Comparison of ENCODE assay signal across 18 mouse cellular contexts in genomic region chr8:120642031-120642662, GRCm38 (mm10). TPM values are rescaled to one million over a fixed set of nuclear protein-coding genes. Genes with fewer than 3 reads are reported as not detected.
DNase-seq lines count a peak whose midpoint lies in the region; ATAC-seq and TF ChIP-seq lines count a peak whose summit lies in the region.
"Had no signal": no experiment of that assay in that cellular context is flagged by ENCODE, and none has a peak within 500 bp of the region (broad histone marks: within the 10 kb centered on the region; RNA-seq: fewer than 3 reads in every experiment).

No protein-coding gene starts in this region.

- ATAC-seq in forebrain, postnatal 0 days = no peak
- no peak for ATAC-seq in forebrain, embryonic 13.5 days
- ATAC-seq in monocyte, adult 5-6 weeks (replicated peaks; ENCODE audit: insufficient number of reproducible peaks, low FRiP score, low TSS enrichment, poor library complexity, severe bottlenecking) = no peak
- ATAC-seq: intestine, embryonic 15.5 days had no signal

- no peak overlapping the region for H3K27ac ChIP-seq in forebrain, postnatal 0 days (ENCODE audit: low read depth, low read length)
- no peak overlapping the region for H3K27ac ChIP-seq in forebrain, embryonic 13.5 days
- H3K27ac ChIP-seq in left cerebral cortex, adult 2 months = no peak overlapping the region
- H3K27ac ChIP-seq: intestine, embryonic 15.5 days had no signal

- intact Hi-C loops in left cerebral cortex, adult 2 months (cut with DNase I) = no loop called here

- 0 out of 2 replicates have a peak, but pooled peaks have one; percentile 4 for TF ChIP-seq CTCF in forebrain, postnatal 0 days (IDR thresholded peaks at IDR 0.05; ENCODE audit: low read depth)
- peak; percentile 2; the same call in 1 of the 2 replicates for TF ChIP-seq CTCF in left cerebral cortex, adult 2 months (IDR thresholded peaks at IDR 0.05)

- no peaks in the 10 kb centered on the region for H3K4me1 ChIP-seq in forebrain, postnatal 0 days (ENCODE audit: insufficient read depth)
- peaks cover 7% of the 10 kb centered on the region; the same call in 1 of the 2 replicates for H3K4me1 ChIP-seq in forebrain, embryonic 13.5 days
- H3K4me1 ChIP-seq: intestine, embryonic 15.5 days had no signal

- H3K4me3 ChIP-seq in forebrain, postnatal 0 days (ENCODE audit: low read depth, low read length) = no peak overlapping the region
- no peak overlapping the region for H3K4me3 ChIP-seq in forebrain, embryonic 13.5 days
- no peak overlapping the region for H3K4me3 ChIP-seq in left cerebral cortex, adult 2 months
- H3K4me3 ChIP-seq: erythroblast, embryonic 14.5 days; intestine, embryonic 15.5 days had no signal

- H3K4me2 ChIP-seq in forebrain, postnatal 0 days (ENCODE audit: low read depth) = no peak overlapping the region
- H3K4me2 ChIP-seq in forebrain, embryonic 13.5 days = no peak overlapping the region
- H3K4me2 ChIP-seq: intestine, embryonic 15.5 days had no signal

- H3K9ac ChIP-seq in forebrain, postnatal 0 days = no peak overlapping the region
- H3K9ac ChIP-seq in forebrain, embryonic 13.5 days = no peak overlapping the region
- H3K9ac ChIP-seq: intestine, embryonic 15.5 days had no signal

- H3K9me3 ChIP-seq in forebrain, postnatal 0 days (ENCODE audit: low read length) = no peaks in the 10 kb centered on the region
- H3K9me3 ChIP-seq in forebrain, embryonic 13.5 days (replicated peaks) = no peaks in the 10 kb centered on the region
- H3K9me3 ChIP-seq: intestine, embryonic 15.5 days had no signal

- no peak for DNase-seq in forebrain, postnatal 0 days
- DNase-seq in left cerebral cortex, adult 2 months (ENCODE audit: extremely low spot score in 1 of 2, low spot score in 2 of 2) = no peak
- DNase-seq in left cerebral cortex, adult 9 months (ENCODE audit: low spot score in 2 of 2) = no peak
- peak; percentile 43 for DNase-seq in 416B (ENCODE audit: low read depth)
- DNase-seq in R1 (ENCODE audit: low read depth, low spot score) = peak; percentile 73
- no peak for DNase-seq in adrenal gland, adult (ENCODE audit: inconsistent age in 2 of 2, low spot score in 1 of 2)
- DNase-seq: B cell, adult 2 months; cerebellum, postnatal 10 days; kidney, postnatal 25 days; lung, postnatal 10 days; right cerebral cortex, postnatal 25 days; thymus, postnatal 36 days had no signal

- H3K27me3 ChIP-seq in forebrain, postnatal 0 days (ENCODE audit: insufficient read depth, low read length) = no peaks in the 10 kb centered on the region
- H3K27me3 ChIP-seq in forebrain, embryonic 13.5 days = no peaks in the 10 kb centered on the region
- H3K27me3 ChIP-seq: intestine, embryonic 15.5 days had no signal

- WGBS in forebrain, postnatal 0 days = 84% methylated on average over 10 of the region's 10 CpGs
- 77% methylated on average over 10 of the region's 10 CpGs for WGBS in forebrain, embryonic 13.5 days

- no peaks in the 10 kb centered on the region for H3K36me3 ChIP-seq in forebrain, postnatal 0 days (ENCODE audit: insufficient read depth)
- H3K36me3 ChIP-seq in forebrain, embryonic 13.5 days (ENCODE audit: poor library complexity, severe bottlenecking) = no peaks in the 10 kb centered on the region
- H3K36me3 ChIP-seq: intestine, embryonic 15.5 days had no signal

RNA-seq across cellular contexts. Expression of gene 1190005I06Rik, which starts 5.3 kb away (rescaled TPM):
- total RNA-seq in forebrain, postnatal 0 days (2014; rRNA removed) = 18.5 and 25.9 TPM in 2 replicates
- polyA plus RNA-seq in forebrain, postnatal 0 days (2015; fragmentation: Nextera tagmentation; extraction: Ambion mirVana) = 21.7 and 22.7 TPM in 2 replicates
- 3.7 and 4.5 TPM in 2 replicates for polyA plus RNA-seq in forebrain, embryonic 13.5 days (2015; fragmentation: Nextera tagmentation; extraction: Ambion mirVana)
- total RNA-seq in left cerebral cortex, adult 2 months (2021) = 10 to 100 TPM; 11.3 to 11.5 TPM
- not detected in 3 replicates for total RNA-seq in monocyte, adult 5-6 weeks (2017)
- total RNA-seq: granulocyte monocyte progenitor cell, adult 5-6 weeks had no signal

RNA-seq across cellular contexts. Expression of gene Gm27021, which starts 25.7 kb away (rescaled TPM):
- 7.0 and 9.2 TPM in 2 replicates for total RNA-seq in forebrain, postnatal 0 days (2014; rRNA removed)
- 12.4 and 14.8 TPM in 2 replicates for polyA plus RNA-seq in forebrain, postnatal 0 days (2015; fragmentation: Nextera tagmentation; extraction: Ambion mirVana)
- polyA plus RNA-seq in forebrain, embryonic 13.5 days (2015; fragmentation: Nextera tagmentation; extraction: Ambion mirVana) = 3.9 and 4.4 TPM in 2 replicates
- total RNA-seq in left cerebral cortex, adult 2 months (2021) = 1 to 10 TPM in 1 of 2 experiments, not detected in 1; 1.5 TPM
- not detected in 3 replicates for total RNA-seq in monocyte, adult 5-6 weeks (2017)
- total RNA-seq: granulocyte monocyte progenitor cell, adult 5-6 weeks; liver, adult 2 months had no signal
- polyA plus RNA-seq: liver, adult 2 months had no signal

RNA-seq across cellular contexts. Expression of gene Cox4i1, which starts 25.9 kb away (rescaled TPM):
- total RNA-seq in forebrain, postnatal 0 days (2014; rRNA removed) = 436 and 703 TPM in 2 replicates
- 1,351 and 1,499 TPM in 2 replicates for polyA plus RNA-seq in forebrain, postnatal 0 days (2015; fragmentation: Nextera tagmentation; extraction: Ambion mirVana)
- 996 and 1,069 TPM in 2 replicates for polyA plus RNA-seq in forebrain, embryonic 13.5 days (2015; fragmentation: Nextera tagmentation; extraction: Ambion mirVana)
- 1,000 to 10,000 TPM; 1,050 to 1,086 TPM for total RNA-seq in left cerebral cortex, adult 2 months (2021)
- 315 to 382 TPM (median 356 TPM) in 3 replicates for total RNA-seq in monocyte, adult 5-6 weeks (2017)

RNA-seq across cellular contexts. Expression of gene Emc8, which starts 26.2 kb away (rescaled TPM):
- 29.1 and 43.7 TPM in 2 replicates for total RNA-seq in forebrain, postnatal 0 days (2014; rRNA removed)
- polyA plus RNA-seq in forebrain, postnatal 0 days (2015; fragmentation: Nextera tagmentation; extraction: Ambion mirVana) = 104 and 113 TPM in 2 replicates
- 221 and 234 TPM in 2 replicates for polyA plus RNA-seq in forebrain, embryonic 13.5 days (2015; fragmentation: Nextera tagmentation; extraction: Ambion mirVana)
- 10 to 100 TPM; 68.1 to 81.2 TPM for total RNA-seq in left cerebral cortex, adult 2 months (2021)
- total RNA-seq in monocyte, adult 5-6 weeks (2017) = 12.1 to 40.3 TPM (median 26.7 TPM) in 3 replicates

RNA-seq across cellular contexts. Expression of gene Gins2, which starts 53.0 kb away (rescaled TPM):
- total RNA-seq in forebrain, postnatal 0 days (2014; rRNA removed) = 2.6 and 5.3 TPM in 2 replicates
- 9.6 and 10.7 TPM in 2 replicates for polyA plus RNA-seq in forebrain, postnatal 0 days (2015; fragmentation: Nextera tagmentation; extraction: Ambion mirVana)
- 66.9 and 79.8 TPM in 2 replicates for polyA plus RNA-seq in forebrain, embryonic 13.5 days (2015; fragmentation: Nextera tagmentation; extraction: Ambion mirVana)
- 1 to 10 TPM; 1.0 to 2.9 TPM for total RNA-seq in left cerebral cortex, adult 2 months (2021)
- total RNA-seq in monocyte, adult 5-6 weeks (2017) = 1.1 to 3.2 TPM (median 1.3 TPM) in 3 replicates

Comparison
In these comparisons a context has a peak if more than half of its experiments do, and no peak if none do; other contexts are left out.
1. DNase-seq: peak in 416B (single experiment) and R1 (single experiment); none in forebrain, postnatal 0 days (single experiment), left cerebral cortex, adult 2 months (0 of 2), left cerebral cortex, adult 9 months (0 of 2) and adrenal gland, adult (0 of 2).
2. RNA of gene 1190005I06Rik, which starts 5.3 kb away (total RNA-seq): 18.5 to 25.9 TPM in forebrain, postnatal 0 days and 11.3 to 11.5 TPM in left cerebral cortex, adult 2 months; not detected in monocyte, adult 5-6 weeks; every median in the first group is over 10 times any median in the second.